Mouse (Mus musculus) thymus, adult 2 months (tissue): ENCODE data around the gene Uggt1. TPM values are rescaled to one million over a fixed set of nuclear protein-coding genes. Genes with fewer than 3 reads are reported as not detected.

Experiments used
- DNase-seq: peaks from one replicate; pipeline ENCODE4 v3.0.0; 2021
- H3K27ac ChIP-seq: fragments of 200-500 bp; 2 replicates; pipeline ENCODE4 v1.5.1; 2012; ENCODE audit warnings: low read length, control low read depth; ENCODE audit not compliant: control insufficient read depth, insufficient read depth
- H3K27me3 ChIP-seq: fragments of 200-500 bp; 2 replicates; pipeline ENCODE4 v1.6.1; 2012; ENCODE audit warnings: mild to moderate bottlenecking, low read length, moderate library complexity, mixed read lengths; ENCODE audit not compliant: control insufficient read depth, insufficient read depth
- H3K36me3 ChIP-seq: fragments of 200-500 bp; 2 replicates; pipeline ENCODE4 v1.6.1; 2012; ENCODE audit warnings: mild to moderate bottlenecking, low read length, moderate library complexity; ENCODE audit not compliant: control insufficient read depth, insufficient read depth
- H3K4me1 ChIP-seq: fragments of 200-500 bp; replicated peaks from 2 replicates; pipeline ENCODE4 v1.6.1; 2012; ENCODE audit warnings: low read length; ENCODE audit not compliant: control insufficient read depth, insufficient read depth
- H3K4me3 ChIP-seq: fragments of 200-500 bp; 2 replicates; pipeline ENCODE4 v1.5.1; 2012; ENCODE audit warnings: mild to moderate bottlenecking, low read length, control low read depth, moderate library complexity; ENCODE audit not compliant: control insufficient read depth, insufficient read depth
- CTCF ChIP-seq: fragments of 200-500 bp; IDR thresholded peaks from 2 replicates; pipeline ENCODE4 v1.5.1; 2012; ENCODE audit warnings: mild to moderate bottlenecking, control low read depth, low read length, moderate library complexity, borderline replicate concordance; ENCODE audit not compliant: control insufficient read depth, poor library complexity, insufficient read depth; ENCODE audit errors: extremely low read depth
- POLR2A ChIP-seq: fragments of 200-500 bp; IDR thresholded peaks from 2 replicates; pipeline ENCODE4 v1.6.1; 2012; ENCODE audit warnings: mild to moderate bottlenecking, low read length, control low read depth, moderate library complexity; ENCODE audit not compliant: control insufficient read depth, poor library complexity, insufficient read depth; ENCODE audit errors: extremely low read depth
- WGBS: fragments of 180-500 bp; shearing (Covaris S2); methylation state at CpG from one replicate; pipeline ENCODE4 v1.1.7; 2018; 5-methylcytosine and 5-hydroxymethylcytosine counted together
- polyA plus RNA-seq: library from polyadenylated mRNA; depleted of rRNA; stranded (reverse); fragments of >200 nt; gene quantifications from 2 replicates; pipeline ENCODE4 v1.2.3, GENCODE M21; 2012

Gene Uggt1
- polyA plus RNA-seq, 1 experiment: 31.8 TPM

DNA sequence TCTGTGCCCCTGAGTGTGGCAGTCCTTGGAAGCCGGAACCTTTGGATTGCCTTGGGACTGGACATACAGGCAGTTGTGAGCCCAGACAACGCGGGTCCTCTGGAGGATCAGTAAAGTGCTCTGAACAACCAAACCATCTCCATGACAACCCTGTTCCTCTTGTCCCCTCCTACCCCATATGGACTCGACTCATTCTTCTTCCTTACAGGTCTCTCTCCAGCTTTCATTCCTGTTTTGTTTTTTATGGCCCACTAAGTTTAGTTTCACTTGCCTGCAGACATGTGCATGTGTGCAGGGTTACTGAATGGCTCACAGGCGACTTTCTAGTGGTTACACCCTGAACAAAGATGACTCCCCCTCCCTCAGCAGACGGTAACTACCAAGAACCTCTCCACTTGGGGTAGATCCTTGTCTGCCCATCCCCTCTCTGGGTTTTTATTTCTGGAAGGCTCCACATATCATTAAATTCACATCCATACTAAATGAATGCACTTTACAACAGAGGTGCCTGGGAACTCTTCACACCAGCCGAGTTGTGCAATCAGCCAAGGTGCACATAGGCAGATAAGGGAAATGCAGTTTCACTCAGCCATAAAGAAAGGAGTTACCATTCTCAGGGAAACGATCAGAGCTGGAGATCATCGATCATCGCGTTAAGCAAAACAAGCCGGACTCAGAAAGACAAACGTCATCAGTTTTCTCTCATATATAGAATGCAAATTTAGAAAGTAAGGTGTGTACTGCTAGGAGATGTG, 31.3 kb upstream of the Uggt1 start:
- 66% methylated on average over 13 of the region's 13 CpGs for WGBS
- no peak for DNase-seq
- no peaks in the 10 kb centered on the region for H3K36me3 ChIP-seq
- H3K4me3 ChIP-seq: no peak overlapping the region
- no peak overlapping the region for H3K27ac ChIP-seq
- TF ChIP-seq CTCF (no peak), POLR2A (no peak)
- no peaks in the 10 kb centered on the region for H3K27me3 ChIP-seq
- peaks cover 42% of the 10 kb centered on the region for H3K4me1 ChIP-seq

- WGBS: 55% methylated on average over 5 of the region's 5 CpGs
- no peak for DNase-seq
- no peaks in the 10 kb centered on the region for H3K36me3 ChIP-seq
- TF ChIP-seq POLR2A (no peak), CTCF (no peak)
- peaks cover 48% of the 10 kb centered on the region for H3K4me1 ChIP-seq
- peak within 1 kb of the TSS; percentile 27; the same call in 1 of the 2 replicates for H3K27ac ChIP-seq
- no peaks in the 10 kb centered on the region for H3K27me3 ChIP-seq
- peak within 1 kb of the TSS; percentile 10 for H3K4me3 ChIP-seq
These were observed 29.9 kb upstream of the Uggt1 start, which contains the start of gene Neurl3 for GRCm38 (mm10) chr1:36274455-36274854. TSS of gene Neurl3 (minus strand) at chr1:36274679.

- Histone ChIP-seq H3K4me3 (peak overlapping the region; percentile 12), H3K4me1 (peaks cover 48% of the 10 kb centered on the region), H3K36me3 (no peaks in the 10 kb centered on the region), H3K27ac (peak overlapping the region; percentile 27; the same call in 1 of the 2 replicates), H3K27me3 (no peaks in the 10 kb centered on the region)
- 7% methylated on average over 9 of the region's 9 CpGs for WGBS
- DNase-seq: no peak
- TF ChIP-seq CTCF (no peak), POLR2A (no peak)
These were observed 28.8 kb upstream of the Uggt1 start for GRCm38 (mm10) chr1:36273288-36273687.

DNA sequence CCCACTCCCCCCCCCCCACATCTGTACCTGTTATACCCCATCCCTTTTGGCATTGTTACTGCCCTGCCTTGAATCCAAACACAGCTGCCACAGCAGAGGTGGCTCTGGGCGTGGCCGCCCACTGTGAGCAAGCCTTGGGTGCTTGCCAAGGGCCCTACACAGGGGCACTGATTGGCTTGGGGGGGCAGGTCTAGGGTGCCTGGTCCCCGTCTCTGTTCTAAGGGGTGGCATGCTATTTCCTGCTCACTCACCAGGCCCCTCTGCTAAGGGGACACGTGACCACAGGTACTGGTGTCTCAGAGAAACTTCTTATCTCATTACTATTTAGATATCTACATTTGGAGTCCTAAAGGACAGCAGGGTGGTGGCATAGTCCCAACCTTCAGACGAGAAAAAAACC, 28.0 kb upstream of the Uggt1 start:
- Histone ChIP-seq H3K27me3 (no peaks in the 10 kb centered on the region), H3K4me1 (peaks cover 48% of the 10 kb centered on the region), H3K4me3 (peak overlapping the region; percentile 11; the same call in 1 of the 2 replicates), H3K27ac (peak overlapping the region; percentile 17; the same call in 1 of the 2 replicates), H3K36me3 (no peaks in the 10 kb centered on the region)
- peak; percentile 38 for DNase-seq
- TF ChIP-seq POLR2A: no peak
- no peak for TF ChIP-seq CTCF
- WGBS: 10% methylated on average over 5 of the region's 5 CpGs

- H3K4me3 ChIP-seq: no peak overlapping the region
- DNase-seq: no peak
These were observed 27.2 kb upstream of the Uggt1 start for GRCm38 (mm10) chr1:36271516-36272230.

GRCm38 (mm10) chr1:36270666-36271065, 26.1 kb upstream of the Uggt1 start:
- Histone ChIP-seq H3K4me1 (peaks cover 54% of the 10 kb centered on the region), H3K36me3 (no peaks in the 10 kb centered on the region), H3K27me3 (no peaks in the 10 kb centered on the region), H3K27ac (no peak overlapping the region), H3K4me3 (no peak overlapping the region)
- DNase-seq: no peak
- no peak for TF ChIP-seq CTCF
- no peak for TF ChIP-seq POLR2A
- WGBS: 58% methylated on average over 3 of the region's 3 CpGs

More at GRCm38 (mm10) chr1:36271516-36272230, 27.2 kb upstream of the Uggt1 start:
- Histone ChIP-seq H3K4me1 (peaks cover 48% of the 10 kb centered on the region), H3K27me3 (no peaks in the 10 kb centered on the region), H3K36me3 (no peaks in the 10 kb centered on the region), H3K27ac (no peak overlapping the region)
- WGBS: 60% methylated on average over 8 of the region's 8 CpGs
- TF ChIP-seq CTCF (no peak), POLR2A (no peak)
